Mouse (Mus musculus) frontal cortex, postnatal 36 days (tissue): ENCODE data around the gene Kbtbd8.

Experiments
- DNase-seq, 2 experiments: peaks; one replicate each; pipeline ENCODE4 v3.0.0; 2022; ENCODE audit warnings: low spot score in 2 of 2

Gene Kbtbd8

DNA sequence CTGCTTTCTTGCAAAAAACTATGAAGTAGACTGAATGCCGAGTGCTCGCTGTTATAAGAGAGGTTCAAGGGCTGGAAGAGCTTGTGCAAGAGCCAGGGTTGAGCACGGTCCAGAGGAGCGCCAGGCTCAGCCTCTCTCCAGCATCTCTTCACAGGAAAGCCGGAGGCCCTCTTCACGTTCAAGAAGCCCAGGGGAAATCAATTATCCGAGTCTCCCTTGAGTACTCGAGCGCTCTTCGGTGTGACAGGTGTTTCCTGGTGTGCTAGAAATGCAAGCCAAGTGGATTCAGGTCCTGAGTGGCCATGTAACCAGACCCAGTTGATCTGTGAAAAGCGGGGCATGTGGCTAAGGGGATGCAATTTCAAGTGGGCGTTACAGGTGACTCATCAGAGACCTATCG lies at the start of gene Kbtbd8:
Gene Kbtbd8, plus strand, starts transcription at position 295 of the 400 bp plus-strand sequence.
- DNase-seq = peak; percentile 8 to 10

DNA sequence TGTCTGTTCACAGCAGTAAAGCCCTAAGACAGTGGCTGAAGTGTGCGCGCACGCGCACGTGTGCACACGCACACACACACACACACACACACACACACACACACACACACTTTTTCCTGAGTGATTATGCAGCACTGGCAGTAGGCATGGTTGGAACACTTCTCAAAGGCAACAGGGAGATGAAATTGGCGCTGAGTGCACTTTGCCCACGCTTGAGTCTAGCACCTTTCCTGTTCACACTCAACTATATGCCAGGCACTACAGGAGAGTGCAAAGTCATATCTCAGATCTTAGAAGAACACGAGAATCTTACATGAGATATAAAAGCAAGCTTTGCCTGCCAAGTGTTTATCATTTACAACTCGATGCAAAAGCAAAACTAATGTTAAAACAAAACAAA lies 47.3 kb upstream of the Kbtbd8 start:
- no peak for DNase-seq

DNA sequence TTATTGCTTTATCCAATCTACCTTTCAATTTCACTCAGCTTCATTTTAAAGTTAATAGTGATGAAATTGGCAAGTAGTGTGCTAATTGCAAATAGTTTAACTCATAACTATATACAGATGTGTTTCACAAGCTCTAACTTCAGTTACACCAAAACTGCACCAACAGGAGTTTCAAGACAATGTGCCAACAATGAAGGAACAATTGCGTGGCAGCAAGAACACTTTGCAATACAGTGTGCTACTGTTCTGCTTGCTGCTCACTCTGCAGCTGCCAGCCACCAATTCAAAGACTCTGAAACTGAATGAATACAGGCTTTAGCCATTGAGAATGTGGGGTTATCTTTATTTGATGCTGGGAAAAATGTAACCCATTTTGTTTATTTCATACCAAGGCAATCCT lies 31.8 kb upstream of the Kbtbd8 start:
- no peak for DNase-seq

DNA sequence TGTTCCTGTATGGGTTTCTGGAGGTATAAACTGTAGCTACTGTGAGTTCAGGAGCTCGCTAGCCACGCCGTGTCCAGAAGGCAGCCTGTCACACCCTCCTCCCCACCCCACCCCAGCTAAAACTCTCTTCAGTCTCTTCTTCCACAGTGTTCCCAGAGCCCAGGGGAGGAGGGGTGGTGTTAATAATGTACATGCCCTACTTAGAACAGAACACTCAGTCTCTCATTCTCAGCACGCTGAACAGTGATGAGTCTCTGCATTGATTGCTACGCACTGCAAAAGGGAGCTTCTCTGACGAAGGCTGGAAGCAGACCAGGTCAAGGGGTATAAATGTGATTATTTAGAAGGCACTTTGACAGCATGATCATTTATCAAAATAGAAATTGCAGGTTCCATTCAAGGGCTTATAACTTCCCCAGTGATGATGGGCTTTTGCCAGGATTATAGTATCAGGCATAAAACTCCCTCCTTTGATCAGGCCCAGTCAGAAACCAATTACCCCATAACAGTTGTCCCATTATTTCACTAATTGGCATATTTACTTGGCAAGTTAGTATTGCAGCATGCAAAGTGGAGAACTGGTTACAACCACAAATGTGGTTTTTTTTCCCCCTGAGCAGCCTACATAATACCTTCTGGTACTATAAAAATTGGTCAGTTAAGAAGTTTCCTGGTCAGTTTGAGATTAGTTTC lies 29.7 kb upstream of the Kbtbd8 start:
- peak in 1 of 2 experiments; percentile 13 for DNase-seq

DNA sequence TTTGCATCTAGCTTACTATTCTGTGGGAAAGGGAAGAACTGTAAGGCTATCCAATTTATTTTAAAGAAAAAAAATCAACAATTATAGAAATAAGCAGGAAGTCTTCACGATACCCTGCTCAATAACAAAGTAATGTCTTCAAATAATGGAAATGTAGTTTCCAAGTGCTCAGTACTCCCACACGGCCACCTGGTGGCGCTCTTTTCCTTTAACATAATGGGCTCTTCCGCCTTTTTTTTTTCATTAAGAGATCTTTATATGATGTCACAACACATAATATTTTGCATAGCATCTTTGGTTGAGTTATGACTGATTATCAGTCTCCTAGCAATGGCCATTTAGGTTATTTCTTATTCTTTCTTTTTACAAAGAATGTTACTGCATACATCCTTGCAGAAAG lies 29.0 kb upstream of the Kbtbd8 start:
- DNase-seq = no peak

DNA sequence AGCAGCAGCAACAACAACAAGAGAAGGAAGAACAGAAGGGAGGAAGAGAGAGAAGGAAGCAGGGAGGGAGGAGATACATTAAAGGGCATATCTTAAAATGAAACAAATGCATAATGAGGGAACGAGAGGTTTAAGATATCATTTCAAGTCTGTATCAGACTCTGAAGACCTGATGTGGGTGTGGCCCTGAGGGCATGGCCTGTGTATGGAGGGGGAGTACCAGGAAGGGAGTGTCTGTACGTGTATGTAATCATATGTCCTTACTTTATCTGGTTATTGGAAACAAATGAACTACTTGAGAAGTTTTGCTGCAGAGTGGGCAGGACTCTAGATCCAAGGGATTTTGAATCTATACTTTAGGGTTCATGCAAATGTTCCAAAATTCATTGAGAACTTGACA lies 22.3 kb upstream of the Kbtbd8 start:
- no peak for DNase-seq

DNA sequence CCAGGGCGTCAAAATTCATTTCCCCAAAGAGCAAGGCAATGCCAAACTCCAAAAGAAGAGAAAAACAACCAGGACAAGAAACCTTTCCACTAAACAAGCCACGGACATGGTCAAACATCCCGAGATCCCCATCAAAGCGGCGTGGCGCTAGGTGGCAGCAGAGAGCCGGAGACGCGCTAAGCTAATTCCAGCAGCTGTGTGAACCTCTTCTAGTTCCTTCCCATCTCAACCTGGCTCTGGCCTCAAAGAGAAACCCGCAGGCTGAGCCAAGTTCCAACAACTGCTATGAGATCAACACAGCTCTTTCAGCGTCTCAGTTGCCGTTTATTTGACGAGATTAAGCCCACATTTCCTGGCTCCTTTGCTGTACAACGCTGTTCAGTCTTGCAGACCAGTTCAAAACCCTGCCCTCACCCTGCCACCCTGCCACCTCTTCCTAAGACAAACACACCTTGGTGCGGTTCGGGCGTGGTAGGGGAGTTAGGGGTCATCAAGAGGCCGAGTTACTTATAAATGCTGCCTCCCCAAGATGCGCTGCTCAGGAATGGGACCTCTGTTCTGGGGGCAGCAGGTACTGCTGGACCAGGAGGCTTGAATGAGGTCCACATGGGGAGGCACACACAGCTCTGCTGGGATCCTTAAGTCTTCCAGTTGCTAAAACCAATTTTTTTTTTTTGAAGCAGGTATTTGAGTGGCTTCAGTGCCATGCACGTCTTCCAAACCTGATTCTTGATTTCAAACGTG lies 18.5 kb upstream of the Kbtbd8 start:
- DNase-seq = peak; percentile 90 to 91

DNA sequence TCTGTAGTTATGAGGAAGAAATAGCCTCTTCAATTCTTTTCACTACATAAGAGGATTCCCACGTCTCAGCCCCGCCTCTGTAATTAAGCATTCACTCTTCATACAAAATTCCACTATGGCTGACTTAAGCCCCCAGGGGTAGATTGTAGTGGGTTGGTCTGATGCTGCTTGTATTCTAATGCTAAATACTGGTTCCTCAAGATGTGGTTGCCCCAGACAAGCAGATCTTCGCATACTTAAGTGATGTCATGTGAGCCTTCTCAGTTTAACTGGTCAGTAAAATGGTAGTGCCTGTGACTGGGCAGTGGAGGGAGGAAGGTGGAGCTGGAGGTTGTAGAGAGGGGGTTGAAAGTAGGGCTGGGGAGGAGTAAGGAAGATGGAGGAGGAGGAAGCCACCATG lies 13.3 kb upstream of the Kbtbd8 start:
- no peak for DNase-seq

DNA sequence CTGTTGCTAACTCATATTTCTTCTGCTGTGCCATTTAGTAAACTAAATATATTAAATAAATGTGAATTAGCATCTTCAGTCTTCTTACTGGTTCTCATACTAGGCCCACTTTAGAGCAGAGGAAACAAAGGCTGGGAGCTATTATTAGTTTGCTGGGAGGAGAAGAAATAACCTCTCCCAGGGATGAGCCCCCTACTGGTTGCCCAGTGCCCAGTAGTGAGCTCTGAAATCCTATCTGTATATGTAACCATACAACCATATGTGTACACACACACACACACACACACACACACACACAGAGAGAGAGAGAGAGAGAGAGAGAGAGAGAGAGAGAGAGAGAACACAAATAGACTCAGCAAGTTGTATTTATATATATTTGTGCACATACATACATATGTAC lies 8.6 kb upstream of the Kbtbd8 start:
- DNase-seq = no peak

DNA sequence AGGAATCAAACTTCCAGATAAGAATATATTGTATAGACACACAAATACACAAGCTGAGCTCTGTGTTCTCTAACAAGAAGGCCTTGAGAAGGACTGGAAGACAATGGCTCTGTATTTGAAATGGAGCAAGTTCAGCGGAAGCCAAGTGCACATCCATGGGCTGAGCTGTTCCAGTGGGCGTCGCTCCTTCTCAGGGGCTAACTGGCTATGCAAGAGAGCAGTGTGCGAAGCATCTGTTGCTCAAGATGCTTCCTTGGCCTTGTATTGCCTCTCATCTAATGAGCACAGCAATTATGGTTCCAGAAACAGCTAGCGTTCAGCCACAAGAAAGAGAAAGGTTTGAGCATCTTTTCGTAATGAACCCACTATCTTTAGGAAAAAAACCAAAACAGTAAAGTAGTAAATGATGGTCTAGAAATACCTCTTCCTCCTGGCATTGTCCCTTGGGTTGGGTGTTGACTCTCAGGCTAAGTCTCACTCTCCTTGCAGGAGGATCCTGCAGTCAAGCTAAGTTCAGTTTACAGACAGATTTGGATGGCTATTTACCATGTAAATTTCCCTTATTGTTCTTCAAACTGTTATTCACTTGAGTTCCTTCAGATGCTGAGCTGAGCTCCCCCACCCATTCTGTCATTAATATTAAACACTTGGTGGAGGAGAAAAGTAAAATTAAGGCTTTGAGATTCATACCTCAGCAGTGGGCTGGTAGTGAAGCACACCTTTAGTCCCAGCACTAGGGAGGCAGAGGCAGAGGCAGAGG lies 7.2 kb upstream of the Kbtbd8 start:
- DNase-seq = no peak

DNA sequence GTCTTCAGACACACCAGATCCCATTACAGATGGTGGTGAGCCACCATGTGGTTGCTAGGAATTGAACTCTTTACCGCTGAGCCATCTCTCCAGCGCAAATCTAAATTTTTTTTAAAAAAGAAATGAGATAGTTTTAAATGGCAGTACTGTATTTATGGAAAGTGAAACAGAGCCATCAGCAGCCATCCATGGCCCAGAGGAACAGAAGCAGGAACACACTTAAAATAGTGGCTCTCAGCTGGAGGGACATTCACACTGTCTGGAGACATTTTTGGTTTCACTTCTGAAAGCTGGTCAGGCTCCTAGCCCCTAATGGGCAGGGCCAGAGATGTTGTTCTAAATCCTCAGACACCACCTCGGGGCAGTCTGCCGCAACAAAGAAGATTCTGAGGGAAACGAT lies 5.0 kb upstream of the Kbtbd8 start:
- DNase-seq = peak; percentile 10 to 35

DNA sequence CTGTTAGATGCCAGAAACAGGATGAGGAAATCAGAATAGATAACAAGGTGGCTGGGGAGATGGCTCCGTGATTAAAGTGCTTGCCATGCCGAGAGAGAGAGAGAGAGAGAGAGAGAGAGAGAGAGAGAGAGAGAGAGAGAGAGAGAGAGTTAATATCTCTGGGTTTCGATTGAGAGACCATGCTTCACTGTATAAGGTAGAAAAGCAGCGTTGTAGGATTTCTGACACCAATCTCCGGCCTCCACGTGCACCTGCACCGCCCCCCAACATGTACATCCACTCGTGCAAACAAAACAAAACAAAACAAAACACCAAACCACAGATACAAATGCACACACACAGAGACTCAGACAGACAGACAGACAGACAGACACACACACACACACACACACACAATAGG lies 527 bp upstream of the Kbtbd8 start:
- DNase-seq = no peak

DNA sequence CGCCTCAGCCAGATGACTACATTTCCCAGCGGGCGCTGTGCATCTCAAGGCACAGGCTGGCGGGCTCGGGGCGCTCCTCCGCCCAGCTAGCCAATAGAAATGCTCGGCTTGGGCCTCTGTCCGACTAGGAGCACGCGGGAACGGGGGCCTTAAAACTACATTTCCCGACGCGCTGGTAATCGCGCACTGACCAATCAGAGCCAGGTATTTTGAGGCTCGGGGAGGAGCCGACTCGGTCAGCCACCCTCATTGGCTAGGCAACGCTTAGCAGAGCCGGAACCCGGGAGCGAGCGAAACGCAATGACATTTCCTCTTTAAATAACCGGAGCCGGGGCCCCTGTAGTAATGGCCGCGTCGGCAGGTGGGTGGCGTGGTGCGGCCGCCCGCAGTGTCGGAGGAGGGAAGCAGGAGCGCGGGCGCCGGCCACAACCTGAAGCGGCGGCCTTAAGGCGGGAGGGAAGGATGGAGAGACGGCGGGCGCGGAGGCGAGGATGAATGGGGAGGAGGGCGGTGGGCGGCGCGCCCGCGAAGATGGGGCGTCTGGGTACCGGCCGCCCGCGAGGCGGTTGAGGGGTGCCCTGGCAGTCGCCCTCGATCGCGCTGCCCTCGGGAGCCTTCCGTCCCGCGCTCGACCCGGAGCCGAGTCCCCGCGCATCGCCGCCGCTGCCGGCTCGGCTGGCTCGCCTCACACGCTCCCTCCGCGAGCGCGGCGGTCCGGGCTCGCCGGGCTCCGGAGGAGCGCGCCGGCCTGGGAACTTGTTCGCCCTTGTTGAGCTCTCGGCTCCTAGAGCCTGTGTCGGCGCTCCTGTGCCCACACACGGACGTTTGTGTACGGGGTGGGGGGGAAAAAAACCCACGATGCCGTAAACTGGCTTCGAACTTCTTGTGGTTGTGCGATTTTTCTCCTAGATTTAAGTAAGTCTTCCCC lies 838 bp downstream of the Kbtbd8 start:
- DNase-seq = peak; percentile 92 to 97

DNA sequence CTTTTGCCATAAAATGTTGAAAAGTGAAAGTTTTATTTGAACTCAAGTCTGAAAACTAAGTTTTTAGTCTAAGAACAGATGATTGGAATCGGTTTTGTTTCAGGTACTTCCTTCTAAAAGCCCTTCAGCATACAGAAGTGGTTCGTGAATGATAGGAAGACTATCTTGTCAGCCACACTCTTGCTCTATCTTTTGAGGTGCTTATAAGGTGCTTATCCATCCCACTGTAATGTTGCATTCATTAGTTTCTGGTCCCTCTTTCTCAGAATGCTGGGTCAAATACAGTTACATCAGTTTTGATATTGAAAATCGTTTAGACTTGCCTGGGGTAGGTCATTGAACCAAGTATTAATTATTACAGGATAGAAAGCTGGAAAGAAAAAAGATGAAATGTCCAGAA lies 2.3 kb downstream of the Kbtbd8 start:
- DNase-seq = no peak

DNA sequence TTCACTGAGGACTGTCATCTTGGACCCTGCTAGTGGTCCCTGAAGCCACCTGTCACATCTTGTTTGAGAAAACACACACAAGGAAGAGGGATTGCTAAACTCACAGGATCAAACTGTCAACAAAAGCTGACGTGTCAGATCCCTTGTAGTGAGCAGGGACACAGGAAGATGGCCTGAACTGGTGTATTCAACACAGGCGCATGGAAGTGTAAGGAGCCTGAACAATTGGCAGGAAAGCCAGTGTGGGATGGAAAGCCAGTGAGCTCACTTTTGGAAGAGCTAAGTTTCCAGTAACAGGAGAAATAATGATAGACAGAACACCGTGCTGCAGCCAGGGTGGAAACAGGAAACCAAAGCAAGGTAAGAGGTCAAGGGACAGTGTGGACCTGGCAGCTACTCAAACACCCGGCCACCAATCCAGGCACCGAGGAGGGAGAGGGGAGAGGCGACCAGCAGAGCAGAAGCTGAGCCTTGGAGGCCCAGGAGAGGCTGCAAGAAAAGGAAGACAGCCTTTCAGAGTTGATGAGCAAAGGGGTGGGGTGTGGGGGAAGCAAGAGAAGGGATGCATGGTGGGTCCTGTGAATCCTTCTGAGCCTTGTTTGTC lies 33.0 kb downstream of the Kbtbd8 start:
- DNase-seq = no peak

DNA sequence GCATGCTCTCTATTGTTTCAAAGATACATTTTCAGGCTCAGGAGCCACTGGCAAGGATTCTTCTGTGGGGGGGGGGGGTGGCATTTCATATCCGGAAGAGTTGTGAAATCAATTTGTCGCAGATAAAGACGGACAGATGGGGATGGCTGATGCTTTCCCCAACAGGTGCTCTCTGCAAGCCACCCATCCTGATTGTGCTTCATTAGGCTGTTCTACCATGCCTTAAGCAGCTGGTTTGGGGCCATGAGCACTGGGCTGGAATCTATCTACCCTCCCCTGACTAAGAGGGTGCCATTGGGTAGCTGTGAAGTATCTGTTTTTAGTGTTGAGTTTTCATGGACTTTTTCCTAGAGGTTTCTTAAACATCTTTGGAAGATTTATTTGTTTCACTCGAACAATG lies 33.8 kb downstream of the Kbtbd8 start:
- no peak for DNase-seq

DNA sequence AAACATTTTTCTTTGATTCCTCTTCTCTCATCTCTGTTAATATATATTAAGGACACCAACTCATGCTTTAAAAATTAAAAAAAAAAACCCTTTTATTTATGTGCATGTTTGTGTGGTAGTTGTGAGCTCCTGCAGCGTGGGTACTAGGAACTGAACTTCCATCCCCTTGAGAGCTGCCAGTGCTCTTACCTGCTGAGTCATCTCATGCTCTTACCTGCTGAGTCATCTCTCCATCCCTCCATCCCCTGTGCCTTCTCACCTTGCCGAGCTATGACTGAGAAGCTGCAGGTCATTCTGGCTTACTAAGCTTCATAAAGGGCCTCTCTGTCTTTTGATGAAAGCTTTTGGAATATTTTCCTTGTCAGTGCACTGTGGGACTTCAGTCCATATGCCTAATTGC lies 34.5 kb downstream of the Kbtbd8 start:
- no peak for DNase-seq

DNA sequence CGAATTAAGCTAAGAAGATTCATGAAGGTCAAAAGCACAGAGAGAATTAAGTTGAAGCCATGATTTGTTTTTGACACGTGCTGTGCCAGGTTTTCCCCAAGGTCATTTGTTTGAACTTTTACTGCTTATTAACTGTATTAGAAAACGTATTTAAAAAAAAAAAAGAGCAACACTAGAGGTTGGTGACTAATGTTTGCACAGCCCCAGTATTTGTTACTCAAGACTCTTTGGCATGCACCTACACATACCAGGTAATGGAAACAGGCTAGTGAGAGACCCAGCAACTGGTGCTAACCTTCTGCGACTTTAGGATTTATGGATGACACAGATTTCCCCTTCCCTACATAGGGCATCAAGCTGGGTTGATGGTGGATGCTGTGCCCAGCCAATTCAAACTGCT lies 46.9 kb downstream of the Kbtbd8 start:
- DNase-seq = no peak

DNA sequence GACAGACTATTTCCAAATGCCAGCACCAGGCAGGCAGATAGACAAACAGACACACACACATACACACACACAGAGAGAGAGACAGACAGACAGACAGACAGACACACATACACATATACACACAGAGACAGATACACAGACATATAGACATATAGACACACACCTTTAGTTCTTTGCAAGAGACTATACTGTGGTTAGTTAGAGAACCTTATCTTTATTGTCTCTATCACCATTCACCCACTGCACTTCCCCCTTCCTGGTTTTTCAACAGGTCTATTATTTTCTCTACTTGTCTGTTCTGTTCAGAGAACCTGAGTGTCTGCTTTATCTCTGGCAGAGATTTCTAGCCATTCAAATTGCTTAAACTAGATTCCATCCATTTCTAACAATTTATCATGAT lies 48.6 kb downstream of the Kbtbd8 start:
- DNase-seq = no peak

DNA sequence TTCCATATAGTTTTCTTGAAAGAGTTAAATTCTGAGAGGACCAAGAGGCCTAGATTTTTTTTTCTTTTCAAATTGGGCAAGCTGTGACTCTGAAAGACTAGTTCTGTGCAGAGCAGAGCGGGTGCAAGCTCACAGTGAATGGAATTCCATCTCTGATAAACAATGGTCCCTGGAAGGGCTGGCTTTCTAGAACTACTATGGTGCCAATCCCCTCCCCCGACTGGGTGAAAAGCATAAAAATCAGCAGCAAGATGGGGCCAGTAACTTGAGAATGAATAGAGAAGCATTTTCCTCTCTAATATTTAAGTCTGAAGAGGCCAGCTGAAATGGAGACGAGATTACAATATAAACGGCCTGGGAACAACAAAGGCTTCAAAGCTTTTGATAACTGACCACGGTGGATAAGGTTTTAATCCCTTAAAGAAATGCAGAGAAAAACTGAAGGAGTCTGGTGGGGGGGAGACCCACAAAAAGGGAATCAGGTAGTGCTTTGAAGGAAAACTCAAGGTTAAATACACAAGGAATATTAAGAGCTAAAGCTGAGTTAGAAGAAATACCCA lies 50.7 kb downstream of the Kbtbd8 start:
- peak in 1 of 2 experiments; percentile 20 for DNase-seq

DNA sequence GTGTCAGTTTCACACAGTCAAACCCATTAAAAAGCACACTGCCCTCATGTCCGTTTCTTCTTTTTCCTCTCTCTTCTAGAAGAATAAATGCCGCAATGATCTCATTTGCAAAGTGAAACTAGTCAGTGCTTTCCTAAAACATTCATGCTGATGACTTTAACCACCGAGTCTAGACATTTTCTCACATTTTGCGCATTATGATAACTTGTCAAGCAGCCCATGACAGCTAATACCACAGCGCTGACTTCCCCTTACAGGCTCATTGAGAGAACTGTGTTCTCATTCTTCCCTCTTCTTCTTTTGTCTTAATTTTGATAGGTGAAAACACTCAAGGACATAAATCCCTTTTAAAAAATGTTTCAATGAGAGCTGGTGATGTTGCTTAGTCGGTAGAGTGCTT lies 52.4 kb downstream of the Kbtbd8 start:
- no peak for DNase-seq
